Mouse (Mus musculus): Measurements from ENCODE around the gene Fxyd3.

Gene Fxyd3

GRCm38 (mm10) chr7:31049846-31050281 lies 26.6 kb downstream of the Fxyd3 start:
- DNase-seq (ENCODE audit: low spot score in 2 of 2), result no peak

- DNase-seq (ENCODE audit: low spot score in 2 of 2), result no peak
Measured at GRCm38 (mm10) chr7:31049135-31049845, 27.2 kb downstream of the Fxyd3 start.

GRCm38 (mm10) chr7:31042431-31042910 lies 34.0 kb downstream of the Fxyd3 start, which contains the start of gene Fxyd5:
TSS of gene Fxyd5 (minus strand) at chr7:31042481.
- no peak for DNase-seq (ENCODE audit: low spot score in 2 of 2)

- DNase-seq (ENCODE audit: low spot score in 2 of 2), result peak; percentile 52 to 63
Measured at GRCm38 (mm10) chr7:31041662-31042315, 34.7 kb downstream of the Fxyd3 start.

- DNase-seq (ENCODE audit: low spot score in 2 of 2), result peak in 1 of 2 experiments; percentile 24
Measured at GRCm38 (mm10) chr7:31041023-31041407, 35.5 kb downstream of the Fxyd3 start.

GRCm38 (mm10) chr7:31040281-31041022 lies 36.1 kb downstream of the Fxyd3 start:
- DNase-seq (ENCODE audit: low spot score in 2 of 2), result peak in 1 of 2 experiments; percentile 32

- DNase-seq (ENCODE audit: low spot score in 2 of 2), result no peak
Measured at GRCm38 (mm10) chr7:31039011-31039410, 37.5 kb downstream of the Fxyd3 start.

- DNase-seq (ENCODE audit: low spot score in 2 of 2), result peak; percentile 49 to 59
Measured at GRCm38 (mm10) chr7:31037675-31038074, 38.8 kb downstream of the Fxyd3 start.

GRCm38 (mm10) chr7:31036917-31037316 lies 39.6 kb downstream of the Fxyd3 start:
- DNase-seq (ENCODE audit: low spot score in 2 of 2), result peak in 1 of 2 experiments; percentile 32

GRCm38 (mm10) chr7:31035291-31035690 lies 41.2 kb downstream of the Fxyd3 start:
- no peak for DNase-seq (ENCODE audit: low spot score in 2 of 2)

GRCm38 (mm10) chr7:31034789-31035188 lies 41.7 kb downstream of the Fxyd3 start:
- DNase-seq (ENCODE audit: low spot score in 2 of 2), result peak; percentile 20 to 56

GRCm38 (mm10) chr7:31033409-31034165 lies 42.9 kb downstream of the Fxyd3 start:
- DNase-seq (ENCODE audit: low spot score in 2 of 2), result peak; percentile 60 to 68

GRCm38 (mm10) chr7:31031731-31032130 lies 44.8 kb downstream of the Fxyd3 start:
- no peak for DNase-seq (ENCODE audit: low spot score in 2 of 2)

- no peak for DNase-seq (ENCODE audit: low spot score in 2 of 2)
Measured at GRCm38 (mm10) chr7:31030717-31031116, 45.8 kb downstream of the Fxyd3 start.

GRCm38 (mm10) chr7:31028609-31029008 lies 47.9 kb downstream of the Fxyd3 start:
- no peak for DNase-seq (ENCODE audit: low spot score in 2 of 2)

Measured in thymus, postnatal 10 days (tissue).